Mouse (Mus musculus) forebrain, embryonic 15.5 days (tissue): Measurements from ENCODE around the gene Prmt8. TPM values are rescaled to one million over a fixed set of nuclear protein-coding genes. Genes with fewer than 3 reads are reported as not detected.

Source experiments
- ATAC-seq: fragments of 200-750 bp; cut with Nextera tagmentation; replicated peaks from 2 replicates; pipeline ENCODE4 v1.8.0; 2017; ENCODE audit warnings: mild to moderate bottlenecking, moderate TSS enrichment, moderate library complexity
- H3K27ac ChIP-seq: fragments of 300-500 bp; sonication (generic); replicated peaks from 2 replicates; pipeline ENCODE4 v1.5.1; 2015; ENCODE audit warnings: mild to moderate bottlenecking, inconsistent platforms
- H3K27me3 ChIP-seq: fragments of 300-500 bp; sonication (generic); 2 replicates; pipeline ENCODE4 v1.6.1; 2015; ENCODE audit warnings: inconsistent platforms
- H3K36me3 ChIP-seq: fragments of 300-500 bp; sonication (generic); 2 replicates; pipeline ENCODE4 v1.6.1; 2015; ENCODE audit warnings: mild to moderate bottlenecking, inconsistent platforms
- H3K4me1 ChIP-seq: fragments of 300-500 bp; sonication (generic); 2 replicates; pipeline ENCODE4 v1.6.1; 2015; ENCODE audit warnings: inconsistent platforms
- H3K4me2 ChIP-seq: fragments of 300-500 bp; sonication (generic); replicated peaks from 2 replicates; pipeline ENCODE4 v1.6.1; 2015; ENCODE audit warnings: mild to moderate bottlenecking, inconsistent platforms
- H3K4me3 ChIP-seq: fragments of 300-500 bp; sonication (generic); 2 replicates; pipeline ENCODE4 v1.5.1; 2015; ENCODE audit warnings: mild to moderate bottlenecking, inconsistent platforms
- H3K9ac ChIP-seq: fragments of 300-500 bp; sonication (generic); replicated peaks from 2 replicates; pipeline ENCODE4 v1.6.1; 2015; ENCODE audit warnings: mild to moderate bottlenecking, inconsistent platforms
- H3K9me3 ChIP-seq: fragments of 300-500 bp; sonication (generic); 2 replicates; pipeline ENCODE4 v1.6.1; 2016; ENCODE audit warnings: inconsistent platforms
- WGBS: fragments of 180-500 bp; shearing (Covaris S2); methylation state at CpG from one replicate; pipeline ENCODE4 v1.1.7; 2015; ENCODE audit warnings: mixed read lengths; 5-methylcytosine and 5-hydroxymethylcytosine counted together
- microRNA-seq: library from miRNA; unstranded; fragments of <30 nt; microRNA quantifications from one replicate; pipeline ENCODE4, GENCODE M21; 2016
- polyA plus RNA-seq: library from polyadenylated mRNA; unstranded; fragments of >200 nt; fragmentation: Nextera tagmentation; extraction: Ambion mirVana; gene quantifications from 2 replicates; pipeline ENCODE4 v1.2.1, GENCODE M21; 2015

Prmt8 gene
- polyA plus RNA-seq, 1 experiment from 2014 or later: 26.8 TPM

DNA sequence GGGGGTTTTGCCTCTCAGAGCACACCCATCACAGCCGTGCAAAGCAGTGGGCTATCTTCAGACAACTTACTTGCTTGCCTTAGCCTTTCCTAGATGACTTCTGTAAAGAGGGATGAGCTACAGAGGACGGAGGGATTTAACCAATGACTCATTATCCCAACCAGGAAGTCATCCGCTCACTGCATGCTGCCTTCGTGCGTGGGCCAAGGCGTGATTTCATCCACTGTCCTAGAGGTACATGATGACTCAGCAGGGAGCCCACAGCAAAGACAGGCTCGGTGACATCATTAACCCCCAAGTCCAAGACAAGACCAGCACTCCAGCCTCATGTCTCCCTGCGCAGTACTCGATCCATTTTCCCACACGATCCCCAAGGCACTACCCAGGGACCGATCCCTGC is 112.1 kb downstream of the Prmt8 start:
- Histone ChIP-seq H3K27ac (no peak overlapping the region), H3K4me2 (no peak overlapping the region), H3K27me3 (no peaks in the 10 kb centered on the region), H3K9me3 (no peaks in the 10 kb centered on the region), H3K36me3 (no peaks in the 10 kb centered on the region), H3K4me3 (no peak overlapping the region), H3K4me1 (peaks cover 11% of the 10 kb centered on the region; the same call in 1 of the 2 replicates), H3K9ac (no peak overlapping the region)
- WGBS: 92% methylated on average over 11 of the region's 11 CpGs
- no peak for ATAC-seq

- Histone ChIP-seq H3K9ac (no peak overlapping the region), H3K4me2 (no peak overlapping the region), H3K27me3 (no peaks in the 10 kb centered on the region), H3K36me3 (no peaks in the 10 kb centered on the region), H3K27ac (no peak overlapping the region), H3K4me1 (peaks cover 11% of the 10 kb centered on the region; the same call in 1 of the 2 replicates), H3K9me3 (no peaks in the 10 kb centered on the region), H3K4me3 (no peak overlapping the region)
- 18% methylated on average over 4 of the region's 4 CpGs for WGBS
- no peak for ATAC-seq
Observed at GRCm38 (mm10) chr6:127655988-127656387, 113.3 kb downstream of the Prmt8 start.

DNA sequence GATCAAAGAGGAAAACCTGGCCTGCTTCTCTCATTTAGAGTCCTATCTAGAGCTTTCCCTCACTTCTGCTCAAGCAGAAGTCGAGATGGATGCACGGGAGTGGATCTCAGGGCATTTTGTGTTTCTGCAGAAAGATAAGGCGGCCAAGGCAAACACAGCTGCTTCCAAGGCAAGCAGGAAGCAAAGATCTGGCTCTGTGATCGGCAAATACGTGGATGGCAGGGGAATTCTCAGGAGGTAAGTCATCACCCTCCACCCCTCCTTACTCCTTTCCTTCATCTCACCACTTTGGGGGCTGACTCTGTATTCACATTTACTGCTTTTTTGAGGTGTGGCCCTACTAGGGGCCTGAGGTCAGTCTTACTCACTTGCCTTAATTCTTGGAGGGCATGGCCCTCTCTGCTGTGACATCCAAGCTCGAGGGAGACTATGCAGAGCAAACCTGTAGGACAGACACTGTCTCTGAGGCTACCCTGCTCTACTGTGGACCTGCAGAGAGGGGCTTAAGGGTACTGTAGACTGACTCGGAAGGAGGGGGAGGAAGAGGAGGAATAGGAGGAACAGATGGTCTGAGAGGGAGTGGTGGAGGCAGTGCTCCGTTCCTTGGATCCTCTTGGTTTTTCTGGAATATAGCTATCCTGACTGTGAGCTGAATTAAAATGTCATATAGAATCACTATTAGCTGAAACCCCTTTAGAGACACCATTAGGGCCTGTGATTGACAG is 128.0 kb downstream of the Prmt8 start:
- H3K4me1 ChIP-seq: peaks cover 8% of the 10 kb centered on the region; the same call in 1 of the 2 replicates
- no peak overlapping the region for H3K4me2 ChIP-seq
- H3K27ac ChIP-seq: no peak overlapping the region
- WGBS: 73% methylated on average over 8 of the region's 8 CpGs
- H3K9ac ChIP-seq: no peak overlapping the region
- H3K9me3 ChIP-seq: no peaks in the 10 kb centered on the region
- H3K36me3 ChIP-seq: no peaks in the 10 kb centered on the region
- H3K27me3 ChIP-seq: no peaks in the 10 kb centered on the region
- ATAC-seq: no peak
- no peak overlapping the region for H3K4me3 ChIP-seq

Small RNAs within 50 kb of the gene (microRNA-seq; reads per million reads assigned to microRNA genes)
- not detected for gene Mir7233

Other genes with a start within 250 kb of the Prmt8 start
- 0.13 and 0.31 TPM in 2 replicates for gene Cracr2a, start 208.1 kb downstream of the Prmt8 start, polyA plus RNA-seq
- gene Tspan11, start 118.1 kb upstream of the Prmt8 start, polyA plus RNA-seq: 10.8 and 11.8 TPM in 2 replicates